Mouse (Mus musculus) kidney, adult 11 months (tissue): ENCODE results near the gene Josd1.

Source experiments
- DNase-seq: peaks from one replicate; pipeline ENCODE4 v3.0.0; 2022

The Josd1 gene

GRCm38 (mm10) chr15:79687646-79688267, at the start of gene Josd1:
Josd1 (minus strand) TSS chr15:79687919.
- peak; percentile 96 for DNase-seq

- no peak for DNase-seq
Observed at GRCm38 (mm10) chr15:79734311-79734710, 46.6 kb upstream of the Josd1 start.

- DNase-seq: no peak
Observed at GRCm38 (mm10) chr15:79733640-79734039, 45.9 kb upstream of the Josd1 start.

- DNase-seq: no peak
Observed at GRCm38 (mm10) chr15:79733192-79733591, 45.5 kb upstream of the Josd1 start.

GRCm38 (mm10) chr15:79731554-79731953, 43.8 kb upstream of the Josd1 start:
- no peak for DNase-seq

- DNase-seq: no peak
Observed at GRCm38 (mm10) chr15:79728731-79729388, 41.1 kb upstream of the Josd1 start.

GRCm38 (mm10) chr15:79728311-79728710, 40.6 kb upstream of the Josd1 start:
- no peak for DNase-seq

- DNase-seq: no peak
Observed at GRCm38 (mm10) chr15:79727840-79728239, 40.1 kb upstream of the Josd1 start.

- DNase-seq: no peak
Observed at GRCm38 (mm10) chr15:79725190-79725789, 37.6 kb upstream of the Josd1 start.

GRCm38 (mm10) chr15:79723439-79723838, 35.7 kb upstream of the Josd1 start:
- DNase-seq: peak; percentile 60

GRCm38 (mm10) chr15:79720796-79721195, 33.1 kb upstream of the Josd1 start:
- DNase-seq: no peak

GRCm38 (mm10) chr15:79720267-79720666, 32.5 kb upstream of the Josd1 start:
- no peak for DNase-seq

GRCm38 (mm10) chr15:79716710-79717109, 29.0 kb upstream of the Josd1 start:
- DNase-seq: no peak

GRCm38 (mm10) chr15:79715646-79716045, 27.9 kb upstream of the Josd1 start:
- no peak for DNase-seq

GRCm38 (mm10) chr15:79708229-79708822, 20.6 kb upstream of the Josd1 start:
- DNase-seq: no peak

- peak; percentile 54 for DNase-seq
Observed at GRCm38 (mm10) chr15:79706603-79707214, 19.0 kb upstream of the Josd1 start.

- DNase-seq: no peak
Observed at GRCm38 (mm10) chr15:79697558-79698187, 10.0 kb upstream of the Josd1 start.

GRCm38 (mm10) chr15:79697011-79697410, 9.3 kb upstream of the Josd1 start:
- peak; percentile 62 for DNase-seq

- peak; percentile 61 for DNase-seq
Observed at GRCm38 (mm10) chr15:79696508-79696907, 8.8 kb upstream of the Josd1 start.

GRCm38 (mm10) chr15:79695516-79695915, 7.8 kb upstream of the Josd1 start:
- DNase-seq: no peak

GRCm38 (mm10) chr15:79694512-79694911, 6.8 kb upstream of the Josd1 start:
- no peak for DNase-seq

- no peak for DNase-seq
Observed at GRCm38 (mm10) chr15:79693740-79694139, 6.0 kb upstream of the Josd1 start.

GRCm38 (mm10) chr15:79692334-79692733, 4.6 kb upstream of the Josd1 start:
- no peak for DNase-seq
